Mouse (Mus musculus) megakaryocyte, embryonic 14.5 days (primary cell): Measurements from ENCODE around the gene Dcun1d3.

Source experiments
- FLI1 ChIP-seq: IDR thresholded peaks from 2 replicates; pipeline ENCODE4 v1.6.1; 2012; ENCODE audit warnings: low read length, inconsistent platforms, mixed read lengths
- GATA1 ChIP-seq: IDR thresholded peaks from 3 replicates; pipeline ENCODE4 v1.6.1; 2012; ENCODE audit warnings: mixed read lengths, low read length, inconsistent platforms, borderline replicate concordance

GRCm38 (mm10) chr7:119835996-119836777 is 59.9 kb downstream of the Dcun1d3 start:
- TF ChIP-seq GATA1 = no peak
- no peak for TF ChIP-seq FLI1
